Comparison of ENCODE assay signal across 17 mouse cellular contexts in the genomic region with DNA sequence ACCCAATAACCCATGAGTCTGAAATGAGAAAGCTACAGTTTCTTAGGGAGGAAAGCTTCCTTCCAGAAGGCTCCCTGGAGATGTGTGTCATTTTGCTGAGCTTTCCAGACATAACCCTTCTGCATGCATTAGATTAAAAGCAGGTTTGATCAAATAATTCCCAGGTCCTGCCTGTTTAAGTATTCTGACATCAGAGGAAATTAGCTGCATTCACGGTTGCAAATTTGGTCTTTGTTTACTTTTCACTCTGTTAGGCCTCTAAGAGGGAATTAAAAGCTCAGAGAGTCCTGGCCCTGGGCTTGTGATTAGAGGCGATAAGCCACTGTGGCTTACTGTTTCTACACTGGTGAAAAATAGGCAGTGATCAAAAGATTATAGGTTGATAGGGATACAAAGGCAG. TPM values are rescaled to one million over a fixed set of nuclear protein-coding genes. Genes with fewer than 3 reads are reported as not detected.
DNase-seq lines count a peak whose midpoint lies in the region; ATAC-seq and TF ChIP-seq lines count a peak whose summit lies in the region.
"Had no signal": no experiment of that assay in that cellular context is flagged by ENCODE, and none has a peak within 500 bp of the region (broad histone marks: within the 10 kb centered on the region; RNA-seq: fewer than 3 reads in every experiment).

No protein-coding gene starts in this region.

- H3K4me2 ChIP-seq in hindbrain, postnatal 0 days (ENCODE audit: low read depth, low read length) = no peak overlapping the region; the same call in 1 of the 2 replicates
- H3K4me2 ChIP-seq in embryonic facial prominence, embryonic 14.5 days (ENCODE audit: low read depth, low read length) = no peak overlapping the region
- H3K4me2 ChIP-seq in hindbrain, embryonic 14.5 days (replicated peaks) = no peak overlapping the region
- H3K4me2 ChIP-seq in neural tube, embryonic 14.5 days (ENCODE audit: low read depth, low read length) = no peak overlapping the region
- H3K4me2 ChIP-seq: stomach, embryonic 15.5 days had no signal

- peak overlapping the region; percentile 97 for H3K27ac ChIP-seq in hindbrain, embryonic 10.5 days
- no peak overlapping the region for H3K27ac ChIP-seq in hindbrain, postnatal 0 days
- H3K27ac ChIP-seq in embryonic facial prominence, embryonic 14.5 days (replicated peaks; ENCODE audit: low read depth, low read length) = no peak overlapping the region
- peak overlapping the region; percentile 99 for H3K27ac ChIP-seq in hindbrain, embryonic 14.5 days
- peak overlapping the region; percentile 41; the same call in 1 of the 2 replicates for H3K27ac ChIP-seq in neural tube, embryonic 14.5 days (ENCODE audit: low read depth, low read length)
- H3K27ac ChIP-seq: liver, embryonic 14.5 days; stomach, embryonic 15.5 days had no signal

- no peak for DNase-seq in hindbrain, embryonic 10.5 days (ENCODE audit: low spot score)
- DNase-seq in hindbrain, postnatal 0 days (ENCODE audit: low spot score) = no peak
- DNase-seq in embryonic facial prominence, embryonic 14.5 days (ENCODE audit: low spot score) = peak; percentile 4
- DNase-seq in hindbrain, embryonic 14.5 days (ENCODE audit: low spot score) = peak; percentile 28
- no peak for DNase-seq in ovary, adult 18-20 months (ENCODE audit: low spot score)
- DNase-seq in T-cell, adult 2 months (ENCODE audit: low spot score) = no peak
- no peak for DNase-seq in lung, postnatal 25 days (ENCODE audit: low spot score)
- DNase-seq: adrenal gland, postnatal 10 days; B cell, adult 2 months; cerebellum, postnatal 25 days; heart, postnatal 36 days; kidney, adult 18-20 months; lung, postnatal 10 days; thymus, postnatal 14 days had no signal

- H3K4me1 ChIP-seq in hindbrain, embryonic 10.5 days (replicated peaks) = peaks cover 19% of the 10 kb centered on the region
- H3K4me1 ChIP-seq in hindbrain, postnatal 0 days (ENCODE audit: insufficient read depth, low read length) = no peaks in the 10 kb centered on the region
- no peaks in the 10 kb centered on the region for H3K4me1 ChIP-seq in embryonic facial prominence, embryonic 14.5 days (ENCODE audit: control insufficient read depth, insufficient read depth, low read length)
- H3K4me1 ChIP-seq in hindbrain, embryonic 14.5 days (replicated peaks; ENCODE audit: control insufficient read depth, insufficient read depth, low read length) = peaks cover 18% of the 10 kb centered on the region
- peaks cover 6% of the 10 kb centered on the region; the same call in 1 of the 2 replicates for H3K4me1 ChIP-seq in neural tube, embryonic 14.5 days (ENCODE audit: control insufficient read depth, insufficient read depth, low read length)

- TF ChIP-seq CTCF in hindbrain, postnatal 0 days (IDR thresholded peaks at IDR 0.05; ENCODE audit: low read depth) = no peak

- no peaks in the 10 kb centered on the region for H3K9me3 ChIP-seq in hindbrain, embryonic 10.5 days
- H3K9me3 ChIP-seq in hindbrain, postnatal 0 days (ENCODE audit: low read length) = no peaks in the 10 kb centered on the region
- no peaks in the 10 kb centered on the region for H3K9me3 ChIP-seq in embryonic facial prominence, embryonic 14.5 days (ENCODE audit: control insufficient read depth, low read length)
- no peaks in the 10 kb centered on the region; the same call in 1 of the 2 replicates for H3K9me3 ChIP-seq in hindbrain, embryonic 14.5 days (ENCODE audit: control insufficient read depth, low read length)
- H3K9me3 ChIP-seq in neural tube, embryonic 14.5 days (ENCODE audit: control insufficient read depth, low read length) = no peaks in the 10 kb centered on the region
- H3K9me3 ChIP-seq: stomach, embryonic 15.5 days had no signal

- 15% methylated on average over 2 of the region's 2 CpGs for WGBS in hindbrain, embryonic 10.5 days
- WGBS in hindbrain, postnatal 0 days = 20% methylated on average over 2 of the region's 2 CpGs
- 20% methylated on average over 2 of the region's 2 CpGs for WGBS in embryonic facial prominence, embryonic 14.5 days
- 6% methylated on average over 2 of the region's 2 CpGs for WGBS in hindbrain, embryonic 14.5 days
- WGBS in neural tube, embryonic 14.5 days = 24% methylated on average over 2 of the region's 2 CpGs

- ATAC-seq in hindbrain, postnatal 0 days = no peak
- no peak for ATAC-seq in embryonic facial prominence, embryonic 14.5 days (ENCODE audit: low read depth)
- ATAC-seq in hindbrain, embryonic 14.5 days (ENCODE audit: low FRiP score) = no peak
- no peak for ATAC-seq in neural tube, embryonic 14.5 days (ENCODE audit: low read depth)

- no peaks in the 10 kb centered on the region for H3K36me3 ChIP-seq in hindbrain, embryonic 10.5 days
- H3K36me3 ChIP-seq in hindbrain, postnatal 0 days (ENCODE audit: insufficient read depth, low read length) = no peaks in the 10 kb centered on the region
- H3K36me3 ChIP-seq in embryonic facial prominence, embryonic 14.5 days (ENCODE audit: control insufficient read depth, insufficient read depth, low read length) = no peaks in the 10 kb centered on the region
- H3K36me3 ChIP-seq in hindbrain, embryonic 14.5 days (replicated peaks; ENCODE audit: control insufficient read depth, insufficient read depth) = no peaks in the 10 kb centered on the region
- no peaks in the 10 kb centered on the region for H3K36me3 ChIP-seq in neural tube, embryonic 14.5 days (ENCODE audit: control insufficient read depth, insufficient read depth, low read length)
- H3K36me3 ChIP-seq: stomach, embryonic 15.5 days had no signal

- H3K9ac ChIP-seq in hindbrain, postnatal 0 days (replicated peaks; ENCODE audit: low read length) = no peak overlapping the region
- H3K9ac ChIP-seq in embryonic facial prominence, embryonic 14.5 days (ENCODE audit: low read depth, low read length) = no peak overlapping the region
- peak overlapping the region; percentile 10; the same call in 1 of the 2 replicates for H3K9ac ChIP-seq in hindbrain, embryonic 14.5 days
- H3K9ac ChIP-seq in neural tube, embryonic 14.5 days (replicated peaks; ENCODE audit: low read depth, low read length) = no peak overlapping the region
- H3K9ac ChIP-seq: liver, embryonic 14.5 days; stomach, embryonic 15.5 days had no signal

- no peak overlapping the region for H3K4me3 ChIP-seq in hindbrain, embryonic 10.5 days
- no peak overlapping the region for H3K4me3 ChIP-seq in hindbrain, postnatal 0 days (ENCODE audit: low read length)
- H3K4me3 ChIP-seq in embryonic facial prominence, embryonic 14.5 days (ENCODE audit: low read depth, low read length) = no peak overlapping the region
- H3K4me3 ChIP-seq in hindbrain, embryonic 14.5 days (replicated peaks; ENCODE audit: low read length) = no peak overlapping the region
- no peak overlapping the region for H3K4me3 ChIP-seq in neural tube, embryonic 14.5 days (ENCODE audit: low read depth, low read length)
- H3K4me3 ChIP-seq: stomach, embryonic 15.5 days had no signal

- H3K27me3 ChIP-seq in hindbrain, embryonic 10.5 days (ENCODE audit: insufficient read depth, poor library complexity, severe bottlenecking) = no peaks in the 10 kb centered on the region
- no peaks in the 10 kb centered on the region for H3K27me3 ChIP-seq in hindbrain, postnatal 0 days (ENCODE audit: insufficient read depth, low read length)
- no peaks in the 10 kb centered on the region for H3K27me3 ChIP-seq in embryonic facial prominence, embryonic 14.5 days (replicated peaks; ENCODE audit: control insufficient read depth, insufficient read depth, low read length)
- no peaks in the 10 kb centered on the region for H3K27me3 ChIP-seq in hindbrain, embryonic 14.5 days (ENCODE audit: control insufficient read depth, insufficient read depth, low read length)
- no peaks in the 10 kb centered on the region for H3K27me3 ChIP-seq in neural tube, embryonic 14.5 days (ENCODE audit: control insufficient read depth, insufficient read depth, low read length)
- H3K27me3 ChIP-seq: stomach, embryonic 15.5 days had no signal

RNA-seq across cellular contexts. Expression of a gene that starts 1.2 kb away (rescaled TPM):
- polyA plus RNA-seq in hindbrain, embryonic 10.5 days (2016; fragmentation: Nextera tagmentation; extraction: Ambion mirVana) = 16.4 and 29.8 TPM in 2 replicates
- 20.8 and 21.2 TPM in 2 replicates for total RNA-seq in hindbrain, postnatal 0 days (2014; rRNA removed)
- 16.3 and 16.5 TPM in 2 replicates for polyA plus RNA-seq in hindbrain, postnatal 0 days (2015; fragmentation: Nextera tagmentation; extraction: Ambion mirVana)
- polyA plus RNA-seq in embryonic facial prominence, embryonic 14.5 days (2014; fragmentation: Nextera tagmentation; extraction: Ambion mirVana) = 4.7 and 4.9 TPM in 2 replicates
- polyA plus RNA-seq in hindbrain, embryonic 14.5 days (2014; fragmentation: Nextera tagmentation; extraction: Ambion mirVana) = 27.6 and 33.4 TPM in 2 replicates
- 50.1 and 52.1 TPM in 2 replicates for polyA plus RNA-seq in neural tube, embryonic 14.5 days (2014; fragmentation: Nextera tagmentation; extraction: Ambion mirVana)

Comparison
In these comparisons a context has a peak if more than half of its experiments do, and no peak if none do; other contexts are left out.
1. DNase-seq: peak in embryonic facial prominence, embryonic 14.5 days (single experiment) and hindbrain, embryonic 14.5 days (single experiment); none in hindbrain, embryonic 10.5 days (single experiment), hindbrain, postnatal 0 days (single experiment), ovary, adult 18-20 months (single experiment), T-cell, adult 2 months (single experiment) and lung, postnatal 25 days (single experiment).
2. H3K27ac ChIP-seq: peak in hindbrain, embryonic 10.5 days (single experiment), hindbrain, embryonic 14.5 days (single experiment) and neural tube, embryonic 14.5 days (single experiment); none in hindbrain, postnatal 0 days (single experiment) and embryonic facial prominence, embryonic 14.5 days (single experiment).